Mouse (Mus musculus) ES-E14 (cell line): Measurements from ENCODE around the gene P3h1.

Experiments used
- CHD2 ChIP-seq: IDR thresholded peaks from 2 replicates; pipeline ENCODE4 v1.6.1; 2014; ENCODE audit warnings: mild to moderate bottlenecking, low read depth, low read length, inconsistent platforms
- HCFC1 ChIP-seq: IDR thresholded peaks from 2 replicates; pipeline ENCODE4 v1.6.1; 2012; ENCODE audit warnings: low read length, inconsistent platforms, borderline replicate concordance; ENCODE audit not compliant: insufficient read depth
- ZC3H11A ChIP-seq: IDR thresholded peaks from 2 replicates; pipeline ENCODE4 v1.6.1; 2012; ENCODE audit warnings: low read depth, mild to moderate bottlenecking, inconsistent platforms, low read length, borderline replicate concordance
- ZNF384 ChIP-seq: IDR thresholded peaks from 2 replicates; pipeline ENCODE4 v1.6.1; 2012; ENCODE audit warnings: low read depth, low read length, inconsistent platforms

DNA sequence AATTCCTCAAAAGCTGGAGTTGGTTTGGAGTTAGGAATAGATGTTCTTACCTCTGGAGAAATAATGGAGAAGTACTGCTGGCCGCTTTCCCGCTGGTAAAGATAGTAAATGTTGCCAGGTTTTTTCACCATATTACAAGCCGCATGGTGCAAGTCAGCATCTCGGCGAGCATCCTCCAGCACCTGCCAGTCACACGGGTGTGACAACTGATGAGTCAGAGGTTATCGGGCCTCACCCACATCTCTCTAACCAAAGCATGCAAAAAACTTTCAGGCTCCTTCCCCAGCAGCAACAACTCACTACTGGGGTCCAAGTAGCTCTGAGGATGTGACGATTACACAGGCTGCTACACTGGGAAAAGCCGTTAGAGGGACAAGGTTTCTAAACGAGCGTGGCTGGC lies 6.0 kb upstream of the P3h1 start:
- no peak for TF ChIP-seq ZC3H11A
- no peak for TF ChIP-seq CHD2
- TF ChIP-seq HCFC1, result no peak
- no peak for TF ChIP-seq ZNF384
